Mouse (Mus musculus) testis, adult 2 months (tissue): ENCODE results near the gene 2210011C24Rik. TPM values are rescaled to one million over a fixed set of nuclear protein-coding genes. Genes with fewer than 3 reads are reported as not detected.
"Not testable (repeated sequence)": the region's sequence is repeated elsewhere in the genome, so short reads cannot be mapped to it uniquely, and the experiment has no call there.

Experiments used
- H3K27ac ChIP-seq: fragments of 200-500 bp; 2 replicates; pipeline ENCODE4 v1.5.1; 2012; ENCODE audit warnings: low read depth, low read length; ENCODE audit not compliant: control insufficient read depth, insufficient read depth
- H3K27me3 ChIP-seq: fragments of 200-500 bp; 2 replicates; pipeline ENCODE4 v1.6.1; 2012; ENCODE audit warnings: mild to moderate bottlenecking, low read length, moderate library complexity; ENCODE audit not compliant: control insufficient read depth, insufficient read depth
- H3K36me3 ChIP-seq: fragments of 200-500 bp; 2 replicates; pipeline ENCODE4 v1.6.1; 2012; ENCODE audit warnings: mild to moderate bottlenecking, low read length; ENCODE audit not compliant: control insufficient read depth, insufficient read depth
- H3K4me1 ChIP-seq: fragments of 200-500 bp; 2 replicates; pipeline ENCODE4 v1.6.1; 2012; ENCODE audit warnings: low read length; ENCODE audit not compliant: control insufficient read depth, insufficient read depth
- H3K4me3 ChIP-seq: fragments of 200-500 bp; 2 replicates; pipeline ENCODE4 v1.5.1; 2012; ENCODE audit warnings: low read depth, mild to moderate bottlenecking, low read length, moderate library complexity, mixed read lengths; ENCODE audit not compliant: control insufficient read depth
- CTCF ChIP-seq: fragments of 200-500 bp; IDR thresholded peaks from 2 replicates; pipeline ENCODE4 v1.5.1; 2012; ENCODE audit warnings: low read depth, mild to moderate bottlenecking, inconsistent platforms, low read length, moderate library complexity; ENCODE audit not compliant: control insufficient read depth, insufficient read depth, insufficient replicate concordance
- POLR2A ChIP-seq: fragments of 200-500 bp; IDR thresholded peaks from 2 replicates; pipeline ENCODE4 v1.6.1; 2012; ENCODE audit warnings: low read depth, mild to moderate bottlenecking, inconsistent platforms, low read length, moderate library complexity; ENCODE audit not compliant: control insufficient read depth
- polyA plus RNA-seq: library from polyadenylated mRNA; depleted of rRNA; stranded (reverse); fragments of >200 nt; gene quantifications from 2 replicates; pipeline ENCODE4 v1.2.3, GENCODE M21; 2012

2210011C24Rik gene
- polyA plus RNA-seq, 1 experiment: 10.9 TPM

- TF ChIP-seq CTCF: no peak
- H3K4me1 ChIP-seq: peaks cover 9% of the 10 kb centered on the region
- H3K27me3 ChIP-seq: no peaks in the 10 kb centered on the region
- H3K27ac ChIP-seq: no peak overlapping the region
- H3K36me3 ChIP-seq: peaks cover 5% of the 10 kb centered on the region
- no peak overlapping the region for H3K4me3 ChIP-seq
These were observed 19.5 kb downstream of the 2210011C24Rik start for GRCm38 (mm10) chr8:83992488-83992887.

GRCm38 (mm10) chr8:83990170-83990569 is 21.8 kb downstream of the 2210011C24Rik start:
- Histone ChIP-seq H3K36me3 (peaks cover 6% of the 10 kb centered on the region), H3K27me3 (no peaks in the 10 kb centered on the region), H3K27ac (no peak overlapping the region), H3K4me1 (no peaks in the 10 kb centered on the region), H3K4me3 (no peak overlapping the region)
- TF ChIP-seq POLR2A (no peak), CTCF (no peak)

- H3K4me1 ChIP-seq: no peaks in the 10 kb centered on the region
- H3K27ac ChIP-seq: no peak overlapping the region
- peaks cover 6% of the 10 kb centered on the region for H3K36me3 ChIP-seq
- TF ChIP-seq POLR2A (no peak), CTCF (no peak)
- no peaks in the 10 kb centered on the region for H3K27me3 ChIP-seq
- no peak overlapping the region for H3K4me3 ChIP-seq
These were observed 22.7 kb downstream of the 2210011C24Rik start for GRCm38 (mm10) chr8:83989243-83989642.

GRCm38 (mm10) chr8:83983222-83983621 is 28.7 kb downstream of the 2210011C24Rik start:
- not testable (repeated sequence) for H3K27me3 ChIP-seq, H3K27ac ChIP-seq, H3K36me3 ChIP-seq, H3K4me1 ChIP-seq, H3K4me3 ChIP-seq

GRCm38 (mm10) chr8:83982449-83982848 is 29.5 kb downstream of the 2210011C24Rik start:
- H3K4me1 ChIP-seq: peaks cover 6% of the 10 kb centered on the region
- no peak overlapping the region for H3K4me3 ChIP-seq
- TF ChIP-seq POLR2A (no peak), CTCF (no peak)
- H3K27ac ChIP-seq: no peak overlapping the region
- no peaks in the 10 kb centered on the region for H3K27me3 ChIP-seq
- peaks cover 3% of the 10 kb centered on the region for H3K36me3 ChIP-seq

- Histone ChIP-seq H3K4me3 (no peak overlapping the region), H3K36me3 (peaks cover 3% of the 10 kb centered on the region; the same call in 1 of the 2 replicates), H3K27ac (no peak overlapping the region), H3K4me1 (peaks cover 13% of the 10 kb centered on the region), H3K27me3 (no peaks in the 10 kb centered on the region)
- TF ChIP-seq POLR2A (no peak), CTCF (no peak)
These were observed 30.4 kb downstream of the 2210011C24Rik start for GRCm38 (mm10) chr8:83981533-83981932.

GRCm38 (mm10) chr8:83980845-83981244 is 31.1 kb downstream of the 2210011C24Rik start:
- Histone ChIP-seq H3K4me1 (peaks cover 13% of the 10 kb centered on the region), H3K27ac (no peak overlapping the region), H3K4me3 (no peak overlapping the region), H3K36me3 (peaks cover 3% of the 10 kb centered on the region; the same call in 1 of the 2 replicates), H3K27me3 (no peaks in the 10 kb centered on the region)
- TF ChIP-seq POLR2A (no peak), CTCF (no peak)

GRCm38 (mm10) chr8:83980250-83980649 is 31.7 kb downstream of the 2210011C24Rik start:
- peaks cover 13% of the 10 kb centered on the region for H3K4me1 ChIP-seq
- TF ChIP-seq CTCF: no peak
- no peak for TF ChIP-seq POLR2A
- peaks cover 1% of the 10 kb centered on the region; the same call in 1 of the 2 replicates for H3K36me3 ChIP-seq

More at GRCm38 (mm10) chr8:83980250-83980649, 31.7 kb downstream of the 2210011C24Rik start:
- Histone ChIP-seq H3K27me3 (no peaks in the 10 kb centered on the region), H3K4me3 (no peak overlapping the region), H3K27ac (no peak overlapping the region)
